Mouse (Mus musculus) right cerebral cortex, adult 18-20 months (tissue): ENCODE data around the gene Gucy2g.

Experiments used
- DNase-seq: peaks from one replicate; pipeline ENCODE4 v3.0.0; 2022; ENCODE audit warnings: mixed read lengths

The Gucy2g gene

DNA sequence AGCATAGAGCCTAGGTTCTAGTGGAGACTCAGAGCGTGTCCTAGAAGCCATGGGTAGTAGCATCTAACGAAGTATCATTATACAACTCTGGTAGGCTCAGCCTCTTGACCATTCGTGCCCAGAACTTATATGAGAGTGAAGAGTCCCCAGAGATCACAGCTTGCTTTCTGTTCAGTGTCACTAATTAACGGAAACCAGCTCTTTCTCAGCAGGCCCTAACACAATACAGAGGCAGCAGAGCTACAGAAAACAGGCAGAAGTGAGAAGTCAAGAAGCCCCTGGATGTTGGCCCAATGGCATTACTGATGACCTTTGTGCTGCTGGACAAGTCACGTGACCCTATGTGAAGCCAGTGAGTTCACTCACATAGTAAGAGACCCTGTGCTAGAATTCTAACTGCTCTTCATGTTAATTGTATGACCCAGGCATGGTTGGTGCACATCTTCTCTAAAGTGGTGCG, at the start of gene Gucy2g:
TSS of gene Gucy2g (minus strand) at position 51 of the 460 bp plus-strand sequence.
- DNase-seq: no peak

DNA sequence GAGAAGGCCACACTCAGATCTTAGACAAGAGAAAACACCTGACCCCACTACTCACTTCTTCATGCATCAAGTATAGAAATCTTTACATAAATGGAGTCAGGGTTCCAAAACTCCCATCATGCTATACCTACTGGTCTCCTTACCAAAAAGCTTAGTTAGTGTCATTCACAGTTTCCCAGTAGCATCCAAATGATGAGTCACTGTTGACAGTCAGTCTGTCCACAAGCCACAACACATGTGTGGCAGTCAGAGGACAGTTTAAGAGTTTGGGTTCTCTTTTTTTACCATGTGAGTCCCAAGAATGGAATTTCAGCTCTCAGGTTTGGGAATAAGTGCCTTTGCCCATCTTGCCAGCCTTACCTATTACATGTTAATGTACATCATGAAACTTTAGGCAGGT, 47.9 kb upstream of the Gucy2g start:
- no peak for DNase-seq

DNA sequence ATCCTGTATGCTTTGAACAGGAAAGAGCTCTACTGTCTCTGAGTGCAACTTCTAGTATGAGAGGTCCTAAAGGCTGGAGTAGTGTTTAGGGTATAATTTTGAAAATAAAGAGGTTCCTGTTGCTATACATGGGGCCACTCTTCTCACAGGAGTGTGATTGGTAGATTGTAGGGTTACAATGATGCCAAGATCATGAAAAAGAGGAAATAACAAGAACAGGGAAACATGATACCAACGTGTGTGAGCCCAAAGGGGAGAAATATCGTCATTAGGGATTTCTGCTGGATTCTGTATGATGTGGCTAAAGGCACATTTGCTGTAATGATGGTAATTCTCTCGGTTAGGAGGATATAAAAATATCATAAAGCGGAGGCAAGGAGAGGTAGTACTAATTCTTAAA, 45.0 kb upstream of the Gucy2g start:
- DNase-seq: no peak

DNA sequence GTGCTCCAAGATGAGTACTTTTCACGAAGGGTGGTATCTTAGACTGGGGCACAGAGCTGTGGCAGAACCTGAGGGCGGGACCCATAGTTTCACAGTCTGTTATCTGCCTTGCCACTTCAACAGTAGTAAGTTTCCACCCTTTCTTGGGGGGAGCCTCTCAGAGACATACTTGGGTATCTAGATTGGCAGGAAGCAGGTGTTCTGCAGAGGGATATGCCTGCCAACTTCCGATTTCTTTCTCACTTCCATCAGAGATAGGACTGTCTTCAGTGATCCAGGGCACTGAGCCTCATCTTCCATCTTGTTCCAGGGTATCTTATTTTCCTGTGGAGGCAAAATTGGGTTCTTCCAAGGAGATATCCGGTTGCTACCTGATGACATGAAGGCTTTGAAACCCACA, 43.1 kb upstream of the Gucy2g start:
- no peak for DNase-seq

DNA sequence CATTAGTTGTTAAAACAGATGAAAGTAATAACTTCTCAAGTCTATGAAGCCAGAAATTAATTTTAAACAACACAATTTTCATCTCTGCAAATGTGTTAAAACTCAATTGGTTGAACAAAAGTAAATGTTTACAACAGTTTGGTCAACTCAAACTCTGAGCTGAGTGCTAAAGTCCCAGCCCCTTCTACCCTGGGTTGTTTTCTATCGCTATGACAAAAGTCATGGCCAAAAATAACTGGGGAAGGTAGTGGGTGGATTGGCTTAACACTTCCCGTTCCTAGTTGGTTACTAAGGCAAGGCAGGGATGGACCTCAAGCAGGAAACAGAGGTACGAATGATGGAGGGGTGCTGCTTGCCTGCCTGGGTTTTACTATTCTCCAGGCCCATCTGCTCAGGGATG, 35.7 kb upstream of the Gucy2g start:
- no peak for DNase-seq

DNA sequence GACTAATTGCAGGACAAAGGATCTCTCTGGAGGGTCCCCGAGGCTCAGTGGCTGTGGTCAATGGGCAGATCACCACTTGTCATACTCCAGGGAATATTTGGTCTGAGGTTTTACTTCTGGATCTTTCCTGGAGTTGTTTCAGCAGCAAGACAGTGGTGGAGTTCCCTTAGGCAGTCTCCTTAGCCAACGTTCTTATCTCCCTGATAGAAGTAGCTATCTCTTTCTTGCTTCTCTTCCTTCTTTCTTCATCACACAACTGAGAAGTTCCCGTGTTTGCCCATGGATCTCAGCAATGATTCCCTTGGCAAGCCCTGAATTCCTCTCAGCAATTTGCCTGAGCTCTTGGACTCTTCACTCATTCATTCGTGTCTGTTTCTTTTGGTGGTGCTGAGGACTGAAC, 35.1 kb upstream of the Gucy2g start:
- DNase-seq: no peak

DNA sequence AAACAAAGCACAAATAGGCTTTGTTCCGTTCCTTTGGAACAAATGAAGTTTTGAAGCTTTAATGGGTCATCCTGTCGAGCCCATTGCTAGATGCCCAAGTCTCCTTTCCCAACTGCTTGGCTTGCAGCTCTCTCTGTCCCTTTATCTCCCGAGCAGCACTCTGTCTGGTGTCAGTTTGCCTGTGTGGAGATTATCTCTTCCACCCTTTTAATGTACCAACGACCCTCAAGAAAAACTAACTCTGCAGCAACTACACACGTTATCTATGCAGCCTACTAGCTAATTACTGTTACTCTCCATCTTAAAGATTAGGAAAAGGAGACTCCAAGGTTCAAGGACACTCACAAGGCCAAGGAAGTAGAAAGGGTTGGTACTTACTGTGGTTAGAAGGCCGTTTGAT, 32.3 kb upstream of the Gucy2g start:
- no peak for DNase-seq

DNA sequence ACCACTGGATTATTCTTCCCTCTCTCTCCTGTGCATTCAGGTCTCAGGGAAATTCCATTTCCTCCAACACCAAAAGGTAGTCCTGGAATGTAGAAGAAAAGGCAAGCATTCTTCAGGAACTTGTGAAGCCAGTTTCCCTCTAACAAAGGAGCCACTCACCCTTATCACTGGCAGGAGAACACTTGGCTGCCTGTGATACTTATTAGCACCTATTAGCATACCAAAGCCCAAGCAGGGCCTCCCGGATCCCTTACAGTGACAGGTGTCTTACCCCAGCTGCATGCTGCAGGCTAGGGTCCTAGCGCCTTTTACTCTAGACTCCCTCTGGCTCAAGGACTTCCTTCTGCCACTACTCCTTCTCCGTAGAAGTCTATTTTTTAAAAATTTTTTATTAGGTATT, 30.4 kb upstream of the Gucy2g start:
- DNase-seq: no peak

DNA sequence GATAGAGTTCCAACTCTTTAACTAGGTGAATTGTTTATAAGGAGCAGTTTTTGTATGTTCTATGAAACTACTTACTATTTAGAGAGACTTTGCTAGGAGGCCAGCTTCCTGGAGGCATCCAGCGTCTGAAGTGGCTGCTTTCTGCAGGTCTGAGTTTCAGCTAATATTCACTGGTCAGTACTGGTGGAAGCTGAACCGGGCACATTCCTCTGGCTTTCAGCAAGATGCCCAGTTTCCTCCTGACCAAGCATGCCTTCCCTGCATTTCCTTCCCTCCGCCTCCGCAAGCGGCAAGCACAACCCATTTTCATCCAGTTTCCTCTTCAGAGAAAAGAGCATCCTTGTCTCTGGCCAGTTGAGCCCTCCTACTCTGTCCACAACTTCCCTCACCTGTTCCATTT, 28.0 kb upstream of the Gucy2g start:
- DNase-seq: no peak

DNA sequence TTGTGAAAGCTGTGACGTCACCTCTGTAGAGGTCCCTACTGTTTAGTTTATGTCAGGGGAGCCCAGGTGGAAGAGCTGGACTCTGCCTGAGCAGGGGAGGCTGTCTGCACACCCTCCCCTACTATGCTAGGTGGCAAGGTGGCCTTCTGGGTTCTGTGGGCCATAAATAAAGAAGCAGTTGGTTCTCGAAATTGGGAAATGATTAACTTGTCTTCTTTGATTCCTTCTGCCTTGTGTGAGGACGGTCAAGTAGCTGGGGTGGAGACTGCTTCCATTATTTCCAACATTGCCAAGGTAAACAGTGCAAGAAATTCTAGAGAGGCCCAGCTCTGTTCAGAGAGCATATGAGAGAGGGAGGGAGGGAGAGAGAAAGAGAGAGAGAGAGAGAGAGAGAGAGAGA, 27.1 kb upstream of the Gucy2g start:
- no peak for DNase-seq

DNA sequence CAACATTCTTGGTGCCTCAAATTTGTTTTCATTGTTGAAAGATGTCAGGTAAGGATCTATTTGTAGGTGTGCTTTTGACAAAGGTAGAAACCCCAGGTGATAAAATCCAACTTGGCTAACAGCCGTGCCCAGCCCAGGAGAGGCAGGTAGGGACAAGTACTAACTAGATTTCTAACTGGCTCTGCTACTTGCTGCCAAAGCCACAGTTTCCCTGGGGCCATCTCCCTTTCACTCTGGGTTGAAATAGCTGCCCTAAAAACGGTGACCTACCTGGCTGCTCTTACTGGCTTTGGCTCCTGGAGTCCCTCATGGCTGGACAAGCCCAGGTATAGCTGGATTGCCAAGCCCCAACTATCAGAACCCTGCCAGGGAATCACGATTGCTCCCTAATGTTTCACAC, 25.8 kb upstream of the Gucy2g start:
- DNase-seq: no peak

DNA sequence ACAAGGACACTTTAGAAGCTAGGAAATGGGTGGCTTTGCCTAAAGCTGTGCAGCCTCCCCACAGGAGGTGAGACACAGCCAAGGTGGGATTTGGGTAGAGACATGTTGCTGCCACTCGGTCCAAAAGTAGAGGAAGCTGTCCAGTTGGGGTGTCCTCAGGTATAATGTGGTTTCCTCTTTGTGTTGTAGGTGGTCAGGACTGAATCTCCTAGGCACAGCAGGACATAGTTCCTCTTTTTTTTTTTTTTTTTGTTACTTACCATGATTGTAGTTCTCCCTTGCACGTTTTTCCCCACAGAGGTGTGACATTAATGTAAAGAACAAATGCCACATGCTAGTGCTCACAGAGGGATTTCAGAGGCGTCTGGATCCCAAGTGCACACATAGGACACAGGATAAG, 24.2 kb upstream of the Gucy2g start:
- no peak for DNase-seq

DNA sequence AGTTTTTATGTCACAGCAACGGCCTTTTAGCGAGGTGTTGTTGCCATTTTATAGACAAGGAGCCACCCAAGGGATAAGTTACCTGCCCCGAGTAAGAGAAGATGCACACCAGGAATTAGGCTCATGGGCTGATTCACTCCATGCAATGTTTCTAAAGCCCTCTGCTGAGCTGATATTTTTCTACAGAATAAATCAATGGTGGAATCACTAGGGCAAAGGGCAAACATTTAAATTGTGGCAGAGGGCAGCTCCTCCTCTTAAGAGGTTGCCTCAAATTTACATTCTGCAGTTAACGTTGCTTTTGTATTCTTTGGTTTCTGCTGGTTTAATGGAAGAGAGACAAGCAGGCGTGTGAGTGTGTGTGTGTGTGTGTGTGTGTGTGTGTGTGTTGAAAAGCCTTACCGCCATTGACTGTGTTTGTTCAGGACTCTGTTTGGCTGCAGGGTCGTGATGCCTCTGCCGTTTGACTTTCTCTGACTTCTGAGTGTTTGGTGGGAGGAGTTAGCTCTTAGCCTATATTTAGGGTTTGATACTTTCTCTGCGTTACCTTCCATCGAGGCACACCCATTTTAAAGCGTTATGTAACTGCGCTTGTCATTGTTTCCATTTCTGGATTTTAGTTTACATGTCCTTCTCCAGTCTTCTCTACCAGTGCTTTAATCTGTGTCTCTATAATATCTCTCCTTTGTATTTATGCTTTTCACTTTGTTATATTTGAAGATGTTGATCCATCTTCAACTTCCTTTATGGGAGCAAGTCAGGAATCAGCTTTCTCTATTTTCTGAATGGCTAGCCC, 19.6 kb upstream of the Gucy2g start:
- DNase-seq: no peak

DNA sequence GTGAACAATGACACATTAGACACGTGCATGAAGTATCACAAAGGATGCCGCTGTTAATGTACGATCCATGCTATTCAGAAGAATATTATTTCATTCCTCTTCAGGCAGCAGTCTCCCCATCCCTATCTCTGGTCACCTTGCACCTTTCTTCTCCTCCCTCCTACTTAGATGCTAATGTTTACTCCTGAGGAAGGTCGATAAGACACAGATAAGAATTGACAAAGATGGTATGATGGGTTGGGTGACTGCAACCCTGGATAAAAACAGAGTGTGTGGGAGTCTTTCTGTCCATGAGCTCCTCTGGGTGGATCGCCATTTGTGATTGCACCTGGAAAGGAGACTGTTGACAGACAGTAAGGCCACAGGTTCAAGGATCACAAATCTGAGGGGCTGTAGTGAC, 17.5 kb upstream of the Gucy2g start:
- no peak for DNase-seq

DNA sequence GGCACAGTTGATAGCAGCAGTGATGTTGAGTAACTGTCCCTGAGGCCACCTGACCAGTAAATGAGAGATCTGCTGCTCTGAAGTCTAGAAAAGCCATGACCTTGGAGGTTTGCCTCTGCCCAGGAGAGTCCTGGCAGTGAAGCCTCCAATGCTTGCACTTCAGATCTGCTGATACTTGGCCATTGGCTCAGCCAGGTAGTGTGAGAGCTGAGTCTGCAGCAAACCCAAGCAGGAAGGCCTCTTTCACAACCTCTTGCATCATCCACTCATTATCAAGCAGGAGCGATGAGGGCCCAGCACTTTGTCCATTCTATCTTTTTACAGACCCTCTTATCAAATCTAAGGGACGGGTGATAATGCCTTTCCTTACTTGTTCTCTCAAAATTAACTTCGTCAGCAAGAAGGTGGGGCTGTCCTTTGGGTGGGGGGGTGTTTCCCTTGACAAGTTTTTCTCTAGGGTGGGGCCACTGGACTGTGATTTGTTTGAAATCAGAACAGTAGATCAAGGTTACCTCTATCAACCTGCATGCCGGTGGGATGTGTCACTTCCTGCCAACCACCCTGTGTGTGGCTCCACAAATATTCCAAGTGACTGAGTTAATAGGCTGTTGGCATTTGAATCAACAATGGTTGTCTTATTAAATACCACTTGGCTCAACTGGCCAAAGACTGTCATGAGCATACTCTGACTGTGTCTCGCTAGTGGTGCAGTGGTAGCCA, 16.8 kb upstream of the Gucy2g start:
- DNase-seq: no peak

DNA sequence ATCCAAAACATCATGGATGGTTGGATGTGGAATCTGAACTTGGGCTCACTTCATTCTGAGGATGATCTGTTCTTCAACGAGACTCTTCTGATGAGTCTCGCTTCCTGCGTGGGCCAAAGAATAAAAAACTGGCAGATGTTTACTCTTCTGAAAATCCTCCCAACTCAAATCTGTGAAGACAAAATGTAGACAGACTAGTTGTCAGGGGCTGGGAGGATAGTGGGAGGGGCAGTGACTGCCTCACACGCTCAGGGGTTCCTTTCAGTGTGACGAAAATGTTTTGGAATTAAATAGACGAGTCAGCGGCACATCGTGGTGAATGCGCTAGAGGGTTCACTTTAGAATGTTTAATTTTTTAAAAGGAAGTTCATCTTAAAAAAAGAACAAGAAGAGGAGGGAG, 15.1 kb upstream of the Gucy2g start:
- peak; percentile 71 for DNase-seq

DNA sequence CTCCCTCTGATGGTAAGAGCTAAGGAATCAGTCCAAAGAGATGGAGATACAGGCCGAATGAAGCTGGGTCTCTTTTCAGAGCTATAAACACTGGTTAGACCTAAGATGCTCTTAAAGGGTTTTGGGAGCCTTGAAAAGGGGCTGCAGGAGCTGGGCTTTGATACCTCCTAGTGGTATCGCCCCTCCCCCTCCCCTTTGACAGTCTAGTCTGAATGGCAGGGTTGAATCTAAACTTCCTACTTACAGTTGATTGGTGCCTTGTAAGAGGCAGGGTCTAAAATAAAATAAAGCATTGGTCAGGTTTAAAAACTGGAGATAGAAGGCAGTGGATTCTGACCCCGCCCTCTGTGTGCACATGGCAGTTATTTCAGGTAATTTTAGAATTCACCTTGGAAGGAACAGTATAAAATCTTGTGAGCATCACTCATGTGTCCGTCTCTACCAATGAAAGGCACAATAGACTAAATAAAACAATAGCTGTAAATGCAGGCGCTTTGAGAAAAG, 13.5 kb upstream of the Gucy2g start:
- no peak for DNase-seq

DNA sequence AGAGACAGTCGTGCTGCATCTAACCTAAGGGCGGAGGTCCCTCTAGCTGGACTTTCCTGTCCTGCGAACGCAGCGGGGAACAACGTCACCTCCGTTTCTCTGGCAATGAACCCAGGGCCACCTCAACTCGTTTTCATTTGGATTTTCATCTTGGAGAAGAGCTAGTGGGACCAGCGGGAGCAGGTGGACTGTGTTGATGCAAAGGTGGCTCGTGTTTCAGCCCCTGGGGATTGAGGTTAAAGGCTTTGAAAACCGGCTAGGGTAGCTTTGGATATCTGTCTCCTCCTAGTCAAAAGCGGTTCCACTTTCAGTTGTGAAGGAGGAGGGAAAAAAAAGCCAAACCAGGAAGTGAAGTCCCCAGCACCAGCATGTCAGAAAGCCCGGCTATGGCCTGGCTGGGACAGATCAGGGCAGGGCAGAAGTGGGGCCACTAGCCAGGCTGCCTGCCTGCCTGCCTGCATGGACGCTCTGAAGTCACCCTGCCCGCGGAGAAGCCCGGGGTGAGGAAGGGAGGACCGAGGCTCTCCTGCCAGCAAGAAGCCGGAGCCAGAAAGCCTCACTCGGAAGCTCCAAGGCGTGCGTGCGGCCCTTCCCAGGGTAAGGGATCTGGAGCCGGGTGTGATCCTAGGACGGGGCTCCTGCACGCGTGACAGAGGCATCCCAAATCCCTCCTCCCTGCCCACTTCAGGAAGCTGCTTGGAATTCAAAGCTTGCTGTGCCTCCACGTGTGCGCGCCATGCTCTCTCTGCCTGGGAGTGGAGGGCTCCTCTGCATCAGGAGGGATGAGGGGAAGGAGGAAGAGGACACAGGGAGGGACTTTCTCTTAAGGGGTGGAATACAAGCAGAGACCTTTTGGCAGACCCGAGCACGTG, 12.8 kb upstream of the Gucy2g start:
- DNase-seq: peak; percentile 72

DNA sequence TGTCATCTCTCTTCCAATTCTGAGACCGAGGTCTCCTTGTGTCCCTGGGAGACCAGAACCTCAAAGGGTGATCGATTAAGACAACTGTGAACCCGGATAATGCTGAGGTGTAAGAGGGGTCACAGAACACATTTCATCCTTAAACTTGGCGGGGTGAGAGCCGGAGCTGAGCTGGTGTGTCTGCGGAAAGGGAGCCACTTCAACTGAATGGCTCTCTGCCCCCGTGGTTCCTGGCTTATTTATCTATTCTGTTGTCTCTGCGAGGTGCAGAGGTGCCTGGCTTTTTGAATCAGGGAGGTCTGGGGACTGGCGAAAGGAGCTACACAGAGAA, 12.2 kb upstream of the Gucy2g start:
- DNase-seq: no peak

DNA sequence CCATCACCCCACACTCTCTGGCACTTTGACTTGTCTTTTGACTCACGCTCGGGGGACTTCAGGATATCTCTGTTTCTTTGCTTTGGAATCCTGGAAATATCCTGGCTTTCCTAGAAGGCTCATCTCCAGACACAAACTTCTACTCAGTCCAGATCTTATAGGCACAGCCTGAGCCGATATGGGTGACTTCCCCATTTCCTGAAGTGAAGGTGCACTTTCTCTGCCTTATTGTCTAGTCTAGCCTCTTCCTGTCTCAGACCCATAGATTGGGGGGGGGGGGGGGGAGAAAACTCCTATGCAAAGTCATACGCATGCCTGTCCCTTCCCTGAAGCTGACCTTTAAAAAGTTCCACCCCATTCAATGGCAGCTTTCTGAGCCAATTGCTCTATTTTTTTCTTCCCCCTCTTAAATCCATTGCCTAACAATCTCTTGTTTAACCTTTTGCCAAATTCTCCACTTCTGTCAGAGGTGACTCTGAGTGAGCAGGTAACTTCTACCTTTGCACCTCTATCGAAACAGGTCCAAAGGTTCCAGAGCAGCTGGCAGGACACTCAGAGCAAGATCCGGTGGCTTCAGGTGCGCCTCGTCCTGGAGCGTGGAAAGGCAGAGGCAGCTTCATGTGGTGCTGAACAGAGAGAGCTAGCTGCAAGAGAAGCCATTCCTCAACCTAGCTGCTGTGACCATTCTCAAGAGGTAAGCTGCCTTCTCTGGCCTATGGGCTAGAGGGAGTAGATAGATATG, 10.5 kb upstream of the Gucy2g start, which contains the start of gene Acsl5:
TSS of gene Acsl5 (plus strand) at position 556 of the 742 bp plus-strand sequence.
- no peak for DNase-seq

DNA sequence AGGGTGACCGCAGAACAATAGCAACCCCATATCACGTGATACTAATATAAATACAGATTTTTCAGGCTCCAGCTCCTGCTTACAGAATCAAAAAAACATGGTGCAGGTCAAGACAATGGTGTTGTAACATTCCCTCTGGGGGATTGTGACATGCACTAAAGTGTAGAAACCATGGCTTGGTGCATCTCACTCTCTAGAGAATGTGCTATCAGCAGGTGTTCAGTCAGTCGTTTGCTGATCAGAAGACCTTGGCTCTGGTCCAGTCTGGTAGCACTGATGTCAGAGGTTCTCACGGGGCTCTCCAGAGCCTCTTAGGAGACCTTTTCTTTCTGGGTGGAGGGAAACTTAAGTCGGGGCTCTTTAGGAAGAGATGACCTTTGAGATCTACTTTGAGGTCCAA, 9.4 kb upstream of the Gucy2g start:
- DNase-seq: no peak

DNA sequence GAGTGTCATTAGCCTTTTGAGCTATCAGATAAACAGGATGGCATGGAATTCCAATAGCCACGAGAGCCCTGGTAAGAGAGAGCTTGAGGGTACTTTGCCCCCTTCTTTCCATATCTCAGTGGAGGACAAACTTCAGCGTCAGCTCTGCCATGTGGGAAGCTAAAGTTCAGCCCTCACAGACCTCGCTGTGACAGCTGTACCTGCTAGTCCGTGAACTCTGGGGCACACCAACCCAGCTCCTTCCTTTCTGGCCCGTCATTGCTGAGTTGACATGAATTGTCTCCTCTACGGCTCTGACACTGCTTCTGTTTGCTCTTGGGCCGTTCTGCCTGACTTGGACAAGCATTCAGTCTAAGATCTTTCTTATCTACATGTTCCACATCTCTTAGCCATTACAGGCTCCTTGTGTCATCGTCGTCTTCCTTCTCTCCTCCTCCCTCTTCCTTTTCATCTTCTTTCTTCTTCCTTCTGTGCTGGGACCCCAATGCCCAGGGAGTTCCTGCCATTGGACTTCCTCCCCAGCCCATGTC, 7.0 kb upstream of the Gucy2g start:
- no peak for DNase-seq
